Mouse (Mus musculus) heart, embryonic 14.5 days (tissue): Measurements from ENCODE around the gene Lrrc31. TPM values are rescaled to one million over a fixed set of nuclear protein-coding genes. Genes with fewer than 3 reads are reported as not detected.

Experiments
- ATAC-seq: fragments of 200-750 bp; cut with Nextera tagmentation; 2 replicates; pipeline ENCODE4 v1.8.0; 2017; ENCODE audit warnings: low read depth, moderate TSS enrichment; ENCODE audit not compliant: insufficient number of reproducible peaks, insufficient read depth, low FRiP score
- H3K27ac ChIP-seq, 2 experiments: fragments of 200-500 bp in 1 of 2; fragments of 300-500 bp in 1 of 2; sonication (generic) in 1 of 2; replicated peaks in 1 of 2; 2 replicates each; pipeline ENCODE4 v1.5.1; 2012 to 2014; ENCODE audit warnings: low read depth in 2 of 2, low read length in 2 of 2, control low read depth in 1 of 2, mild to moderate bottlenecking in 1 of 2, mixed read lengths in 1 of 2; ENCODE audit not compliant: control insufficient read depth in 1 of 2, insufficient read depth in 1 of 2
- H3K27me3 ChIP-seq: fragments of 300-500 bp; sonication (generic); 2 replicates; pipeline ENCODE4 v1.6.1; 2014; ENCODE audit warnings: mild to moderate bottlenecking, low read length, control low read depth; ENCODE audit not compliant: control insufficient read depth, insufficient read depth
- H3K36me3 ChIP-seq: fragments of 300-500 bp; sonication (generic); 2 replicates; pipeline ENCODE4 v1.6.1; 2014; ENCODE audit warnings: mild to moderate bottlenecking, control low read depth, low read length, mixed read lengths; ENCODE audit not compliant: control insufficient read depth, insufficient read depth
- H3K4me1 ChIP-seq, 2 experiments: fragments of 200-500 bp in 1 of 2; fragments of 300-500 bp in 1 of 2; sonication (generic) in 1 of 2; 2 replicates each; pipeline ENCODE4 v1.6.1; 2012 to 2014; ENCODE audit warnings: low read length in 2 of 2, control low read depth in 1 of 2, mixed read lengths in 1 of 2; ENCODE audit not compliant: control insufficient read depth in 2 of 2, insufficient read depth in 2 of 2
- H3K4me2 ChIP-seq: fragments of 300-500 bp; sonication (generic); 2 replicates; pipeline ENCODE4 v1.6.1; 2014; ENCODE audit warnings: mild to moderate bottlenecking, low read length
- H3K4me3 ChIP-seq, 2 experiments: fragments of 200-500 bp in 1 of 2; fragments of 300-500 bp in 1 of 2; sonication (generic) in 1 of 2; 2 replicates each; pipeline ENCODE4 v1.5.1; 2012 to 2014; ENCODE audit warnings: low read length in 2 of 2, mild to moderate bottlenecking in 2 of 2, control low read depth in 1 of 2, low read depth in 1 of 2, moderate library complexity in 1 of 2; ENCODE audit not compliant: control insufficient read depth in 1 of 2, insufficient read depth in 1 of 2
- H3K9ac ChIP-seq: fragments of 300-500 bp; sonication (generic); 2 replicates; pipeline ENCODE4 v1.6.1; 2014; ENCODE audit warnings: mild to moderate bottlenecking, low read length
- H3K9me3 ChIP-seq: fragments of 300-500 bp; sonication (generic); 2 replicates; pipeline ENCODE4 v1.6.1; 2016; ENCODE audit warnings: low read length, control low read depth; ENCODE audit not compliant: control insufficient read depth
- WGBS: fragments of 180-500 bp; shearing (Covaris S2); extraction: QIAGEN DNeasy Blood & Tissue Kit; methylation state at CpG from one replicate; pipeline ENCODE4 v1.1.7; 2014; 5-methylcytosine and 5-hydroxymethylcytosine counted together
- polyA plus RNA-seq: library from polyadenylated mRNA; unstranded; fragments of >200 nt; fragmentation: Nextera tagmentation; extraction: Ambion mirVana; gene quantifications from 2 replicates; pipeline ENCODE4 v1.2.1, GENCODE M21; 2014

The Lrrc31 gene
- polyA plus RNA-seq, 1 experiment from 2014 or later: not detected

- H3K27me3 ChIP-seq: no peaks in the 10 kb centered on the region
- H3K9me3 ChIP-seq: no peaks in the 10 kb centered on the region
- no peak overlapping the region for H3K4me2 ChIP-seq
- peaks cover 0 to 3% of the 10 kb centered on the region in 2 experiments; a peak in 2 of 4 replicates for H3K4me1 ChIP-seq
- ATAC-seq: no peak
- H3K4me3 ChIP-seq: no peak overlapping the region
- WGBS: 57% methylated on average over 4 of the region's 4 CpGs
- H3K9ac ChIP-seq: no peak overlapping the region
- H3K36me3 ChIP-seq: no peaks in the 10 kb centered on the region
- no peak overlapping the region for H3K27ac ChIP-seq
These were observed 27.6 kb upstream of the Lrrc31 start for GRCm38 (mm10) chr3:30727209-30727608.

GRCm38 (mm10) chr3:30725514-30725913 is 25.9 kb upstream of the Lrrc31 start:
- 76% methylated on average over 7 of the region's 7 CpGs for WGBS
- no peak overlapping the region for H3K9ac ChIP-seq

GRCm38 (mm10) chr3:30724848-30725465 is 25.3 kb upstream of the Lrrc31 start:
- no peak for ATAC-seq
- H3K9me3 ChIP-seq: no peaks in the 10 kb centered on the region
- H3K27ac ChIP-seq: no peak overlapping the region
- H3K36me3 ChIP-seq: no peaks in the 10 kb centered on the region
- no peak overlapping the region for H3K4me3 ChIP-seq
- H3K4me1 ChIP-seq: peaks cover 0 to 3% of the 10 kb centered on the region in 2 experiments; a peak in 2 of 4 replicates
- no peak overlapping the region for H3K9ac ChIP-seq
- 67% methylated on average over 10 of the region's 10 CpGs for WGBS
- H3K27me3 ChIP-seq: no peaks in the 10 kb centered on the region
- no peak overlapping the region for H3K4me2 ChIP-seq

More at GRCm38 (mm10) chr3:30725514-30725913, 25.9 kb upstream of the Lrrc31 start:
- H3K36me3 ChIP-seq: no peaks in the 10 kb centered on the region
- H3K27me3 ChIP-seq: no peaks in the 10 kb centered on the region
- H3K4me1 ChIP-seq: peaks cover 0 to 3% of the 10 kb centered on the region in 2 experiments; a peak in 2 of 4 replicates
- ATAC-seq: no peak
- H3K4me3 ChIP-seq: no peak overlapping the region
- H3K9me3 ChIP-seq: no peaks in the 10 kb centered on the region
- H3K27ac ChIP-seq: no peak overlapping the region
- H3K4me2 ChIP-seq: no peak overlapping the region

GRCm38 (mm10) chr3:30724105-30724824 is 24.6 kb upstream of the Lrrc31 start:
- H3K27me3 ChIP-seq: no peaks in the 10 kb centered on the region
- H3K4me1 ChIP-seq: peaks cover 0 to 3% of the 10 kb centered on the region in 2 experiments; a peak in 2 of 4 replicates
- H3K9ac ChIP-seq: no peak overlapping the region
- H3K9me3 ChIP-seq: no peaks in the 10 kb centered on the region
- H3K4me3 ChIP-seq: no peak overlapping the region
- 52% methylated on average over 10 of the region's 10 CpGs for WGBS
- no peak overlapping the region for H3K4me2 ChIP-seq
- H3K36me3 ChIP-seq: no peaks in the 10 kb centered on the region
- ATAC-seq: no peak
- H3K27ac ChIP-seq: no peak overlapping the region

- ATAC-seq: no peak
These were observed 23.5 kb upstream of the Lrrc31 start for GRCm38 (mm10) chr3:30723179-30723578.

GRCm38 (mm10) chr3:30722461-30722860 is 22.8 kb upstream of the Lrrc31 start:
- Histone ChIP-seq H3K4me1 (peaks cover 0 to 3% of the 10 kb centered on the region in 2 experiments; a peak in 2 of 4 replicates), H3K27me3 (no peaks in the 10 kb centered on the region), H3K4me3 (no peak overlapping the region), H3K27ac (no peak overlapping the region), H3K4me2 (no peak overlapping the region), H3K36me3 (no peaks in the 10 kb centered on the region), H3K9ac (no peak overlapping the region), H3K9me3 (no peaks in the 10 kb centered on the region)
- no peak for ATAC-seq
- 88% methylated on average over 2 of the region's 2 CpGs for WGBS

More at GRCm38 (mm10) chr3:30723179-30723578, 23.5 kb upstream of the Lrrc31 start:
- Histone ChIP-seq H3K27me3 (no peaks in the 10 kb centered on the region), H3K9ac (no peak overlapping the region), H3K4me2 (no peak overlapping the region), H3K36me3 (no peaks in the 10 kb centered on the region), H3K4me3 (no peak overlapping the region), H3K9me3 (no peaks in the 10 kb centered on the region), H3K27ac (no peak overlapping the region), H3K4me1 (peaks cover 0 to 3% of the 10 kb centered on the region in 2 experiments; a peak in 2 of 4 replicates)
- 26% methylated on average over 5 of the region's 5 CpGs for WGBS

- WGBS: 63% methylated on average over 4 of the region's 4 CpGs
- peaks cover 0 to 3% of the 10 kb centered on the region in 2 experiments; a peak in 2 of 4 replicates for H3K4me1 ChIP-seq
- no peak overlapping the region for H3K4me3 ChIP-seq
- no peaks in the 10 kb centered on the region for H3K36me3 ChIP-seq
- no peaks in the 10 kb centered on the region for H3K27me3 ChIP-seq
- no peak overlapping the region for H3K9ac ChIP-seq
- H3K4me2 ChIP-seq: no peak overlapping the region
- no peaks in the 10 kb centered on the region for H3K9me3 ChIP-seq
- ATAC-seq: no peak
- H3K27ac ChIP-seq: no peak overlapping the region
These were observed 22.4 kb upstream of the Lrrc31 start for GRCm38 (mm10) chr3:30722036-30722435.
